Mouse (Mus musculus): ENCODE data around the gene Cnot6l. TPM values are rescaled to one million over a fixed set of nuclear protein-coding genes. Genes with fewer than 3 reads are reported as not detected.

The Cnot6l gene
- polyA plus RNA-seq, 1 experiment from 2014 or later, result 12.0 TPM

DNA sequence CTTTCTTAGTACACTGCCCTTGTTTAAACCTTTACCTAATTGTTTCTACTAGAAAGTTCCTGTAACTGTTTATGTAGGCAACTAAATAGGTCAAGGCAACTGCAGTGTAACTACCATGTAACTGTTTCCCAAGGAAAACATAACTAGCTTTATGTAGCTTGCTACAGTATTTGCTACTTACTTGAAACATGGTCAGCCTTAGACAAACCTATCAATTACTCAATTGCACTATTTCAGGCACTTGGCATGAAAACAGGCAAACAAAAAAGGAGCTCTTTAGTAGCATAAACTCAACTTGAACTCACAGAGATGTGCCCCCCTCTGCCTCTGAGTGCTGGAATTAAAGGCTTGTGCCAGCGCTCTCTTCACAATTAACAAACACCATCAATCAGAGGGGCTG, 37.1 kb downstream of the Cnot6l start:
- WGBS, result 93% methylated on average over 1 of the region's 1 CpGs
- H3K4me2 ChIP-seq (ENCODE audit: low read depth), result no peak overlapping the region
- no peak for ATAC-seq (ENCODE audit: insufficient read depth, low FRiP score, low TSS enrichment)
- H3K9ac ChIP-seq (ENCODE audit: low read length), result no peak overlapping the region
- H3K9me3 ChIP-seq (ENCODE audit: control insufficient read depth, low read length), result no peaks in the 10 kb centered on the region
- H3K27me3 ChIP-seq (ENCODE audit: control insufficient read depth, insufficient read depth, low read length), result no peaks in the 10 kb centered on the region
- no peaks in the 10 kb centered on the region for H3K36me3 ChIP-seq (ENCODE audit: control insufficient read depth, insufficient read depth, low read length)
- no peak for DNase-seq (ENCODE audit: low spot score)
- no peak overlapping the region for H3K27ac ChIP-seq (ENCODE audit: low read depth, low read length)
- H3K4me3 ChIP-seq (ENCODE audit: low read depth, low read length), result no peak overlapping the region
- H3K4me1 ChIP-seq (ENCODE audit: control insufficient read depth, insufficient read depth, low read length), result no peaks in the 10 kb centered on the region

DNA sequence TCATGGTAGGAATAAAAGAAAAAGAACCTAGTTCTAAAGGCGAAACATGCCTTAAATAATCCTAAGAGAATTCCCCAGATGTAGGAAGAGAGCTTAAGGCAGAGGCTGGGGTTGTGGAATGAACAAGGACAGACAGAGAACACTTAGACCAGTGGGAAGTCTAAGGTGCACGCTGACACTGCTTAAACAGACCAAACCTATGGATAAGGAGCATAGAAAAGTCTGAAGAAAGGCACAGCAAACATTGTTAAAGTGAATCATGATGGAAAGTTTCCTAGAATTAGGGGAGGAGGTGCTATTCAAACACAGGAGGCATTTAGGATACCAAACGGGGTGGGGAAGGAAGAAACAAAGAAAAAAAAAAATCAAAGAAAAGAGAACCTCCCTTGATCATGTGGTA, 49.0 kb downstream of the Cnot6l start:
- H3K4me1 ChIP-seq (ENCODE audit: control insufficient read depth, insufficient read depth, low read length), result no peaks in the 10 kb centered on the region
- WGBS, result 93% methylated on average over 3 of the region's 3 CpGs
- no peaks in the 10 kb centered on the region for H3K36me3 ChIP-seq (ENCODE audit: control insufficient read depth, insufficient read depth, low read length)
- ATAC-seq (ENCODE audit: insufficient read depth, low FRiP score, low TSS enrichment), result no peak
- H3K4me3 ChIP-seq (ENCODE audit: low read depth, low read length), result no peak overlapping the region
- H3K27me3 ChIP-seq (ENCODE audit: control insufficient read depth, insufficient read depth, low read length), result no peaks in the 10 kb centered on the region
- no peak overlapping the region for H3K27ac ChIP-seq (ENCODE audit: low read depth, low read length)
- H3K9ac ChIP-seq (ENCODE audit: low read length), result no peak overlapping the region
- H3K9me3 ChIP-seq (ENCODE audit: control insufficient read depth, low read length), result no peaks in the 10 kb centered on the region
- DNase-seq (ENCODE audit: low spot score), result no peak
- H3K4me2 ChIP-seq (ENCODE audit: low read depth), result no peak overlapping the region

DNA sequence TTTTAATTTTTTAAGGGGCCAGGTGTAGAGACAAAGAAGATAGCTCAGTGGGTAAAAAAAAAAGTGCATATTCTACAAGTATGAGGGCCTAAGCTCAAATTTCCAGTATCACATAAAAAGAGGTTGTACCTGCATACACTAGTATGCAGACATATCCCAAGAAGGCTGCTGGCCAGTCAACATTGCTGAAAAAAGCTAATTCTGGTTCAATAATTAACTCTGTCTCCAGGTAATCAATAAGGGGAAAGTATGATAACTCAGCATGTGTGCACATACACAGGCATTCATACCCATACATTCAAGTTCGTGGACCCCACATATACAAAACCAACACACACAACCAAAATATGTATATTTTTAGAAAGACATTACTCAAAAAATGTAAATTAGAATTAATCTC, 59.3 kb downstream of the Cnot6l start:
- no peak for DNase-seq (ENCODE audit: low spot score)
- no peak overlapping the region for H3K9ac ChIP-seq (ENCODE audit: low read length)
- no peaks in the 10 kb centered on the region for H3K9me3 ChIP-seq (ENCODE audit: control insufficient read depth, low read length)
- no peaks in the 10 kb centered on the region for H3K36me3 ChIP-seq (ENCODE audit: control insufficient read depth, insufficient read depth, low read length)
- H3K4me1 ChIP-seq (ENCODE audit: control insufficient read depth, insufficient read depth, low read length), result no peaks in the 10 kb centered on the region
- no peak overlapping the region for H3K4me3 ChIP-seq (ENCODE audit: low read depth, low read length)
- no peaks in the 10 kb centered on the region for H3K27me3 ChIP-seq (ENCODE audit: control insufficient read depth, insufficient read depth, low read length)
- no peak for ATAC-seq (ENCODE audit: insufficient read depth, low FRiP score, low TSS enrichment)
- WGBS, result 100% methylated on average over 1 of the region's 1 CpGs
- no peak overlapping the region for H3K27ac ChIP-seq (ENCODE audit: low read depth, low read length)
- no peak overlapping the region for H3K4me2 ChIP-seq (ENCODE audit: low read depth)

DNA sequence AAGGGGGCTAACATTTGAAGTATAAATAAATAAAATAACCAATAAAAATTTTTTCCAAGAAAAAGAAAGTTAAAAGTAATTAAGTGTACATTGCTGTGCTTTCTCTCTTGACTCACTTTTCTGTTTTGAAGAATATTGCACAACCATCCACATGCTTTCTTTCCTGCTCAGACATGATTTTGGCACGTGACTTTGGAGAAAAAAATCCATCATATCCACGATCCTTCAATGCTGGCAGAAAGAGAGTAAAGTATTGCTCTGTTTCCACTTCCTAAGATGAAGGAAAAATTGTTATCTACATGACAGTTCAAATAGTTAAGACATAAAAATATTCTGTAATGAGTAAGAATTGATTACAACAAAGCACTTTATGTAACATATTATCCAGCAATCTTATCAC, 72.5 kb downstream of the Cnot6l start:
- 89% methylated on average over 2 of the region's 2 CpGs for WGBS
- H3K9ac ChIP-seq (ENCODE audit: low read length), result no peak overlapping the region
- no peaks in the 10 kb centered on the region for H3K4me1 ChIP-seq (ENCODE audit: control insufficient read depth, insufficient read depth, low read length)
- no peak overlapping the region for H3K27ac ChIP-seq (ENCODE audit: low read depth, low read length)
- H3K9me3 ChIP-seq (ENCODE audit: control insufficient read depth, low read length), result no peaks in the 10 kb centered on the region
- H3K36me3 ChIP-seq (ENCODE audit: control insufficient read depth, insufficient read depth, low read length), result no peaks in the 10 kb centered on the region
- no peaks in the 10 kb centered on the region for H3K27me3 ChIP-seq (ENCODE audit: control insufficient read depth, insufficient read depth, low read length)
- no peak for ATAC-seq (ENCODE audit: insufficient read depth, low FRiP score, low TSS enrichment)
- DNase-seq (ENCODE audit: low spot score), result no peak
- H3K4me2 ChIP-seq (ENCODE audit: low read depth), result no peak overlapping the region
- no peak overlapping the region for H3K4me3 ChIP-seq (ENCODE audit: low read depth, low read length)

DNA sequence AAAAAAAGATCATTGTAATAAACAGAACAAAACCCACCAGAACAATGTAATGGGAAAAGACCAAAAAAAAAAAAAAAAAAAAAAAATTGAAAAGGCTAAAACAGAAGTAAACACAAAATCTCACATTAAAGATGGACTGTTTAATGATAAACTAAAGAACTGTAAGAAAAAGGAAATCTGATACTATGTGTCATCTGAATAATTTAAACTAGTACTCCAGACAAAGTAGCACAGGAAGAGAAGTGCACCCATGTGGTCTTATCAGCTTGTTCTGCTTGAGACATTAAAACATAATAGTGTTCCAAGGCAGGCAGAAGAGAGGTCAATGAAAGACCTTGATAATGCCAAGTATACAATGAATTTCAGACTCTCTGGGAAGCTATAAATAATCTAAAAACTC, 78.6 kb downstream of the Cnot6l start:
- H3K27me3 ChIP-seq (ENCODE audit: control insufficient read depth, insufficient read depth, low read length), result no peaks in the 10 kb centered on the region
- H3K4me3 ChIP-seq (ENCODE audit: low read depth, low read length), result no peak overlapping the region
- no peak overlapping the region for H3K9ac ChIP-seq (ENCODE audit: low read length)
- H3K36me3 ChIP-seq (ENCODE audit: control insufficient read depth, insufficient read depth, low read length), result 0 out of 2 replicates have a peak, but pooled peaks cover 2% of the 10 kb centered on the region
- ATAC-seq (ENCODE audit: insufficient read depth, low FRiP score, low TSS enrichment) (no peak), DNase-seq (ENCODE audit: low spot score) (no peak)
- no peaks in the 10 kb centered on the region for H3K9me3 ChIP-seq (ENCODE audit: control insufficient read depth, low read length)
- no peak overlapping the region for H3K4me2 ChIP-seq (ENCODE audit: low read depth)
- no peak overlapping the region for H3K27ac ChIP-seq (ENCODE audit: low read depth, low read length)
- no peaks in the 10 kb centered on the region for H3K4me1 ChIP-seq (ENCODE audit: control insufficient read depth, insufficient read depth, low read length)

DNA sequence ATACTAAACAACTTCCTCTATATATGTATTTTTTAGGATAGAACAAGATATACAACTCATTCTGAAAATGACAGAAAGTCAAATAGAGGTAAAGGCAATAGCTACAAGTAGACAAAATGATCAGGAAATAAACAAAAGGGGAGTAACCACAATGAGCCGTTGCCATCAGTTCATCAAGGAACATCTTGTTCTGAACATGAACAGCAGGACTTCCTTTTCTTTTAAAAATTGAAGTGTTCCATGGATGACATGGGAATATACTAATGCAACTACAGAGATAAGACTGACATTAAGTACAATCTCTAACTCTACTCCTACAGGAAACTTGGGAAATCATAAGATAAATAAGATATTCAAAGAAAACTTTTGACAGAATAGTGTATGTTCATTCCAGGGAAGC, 84.9 kb downstream of the Cnot6l start:
- no peak overlapping the region for H3K9ac ChIP-seq (ENCODE audit: low read length)
- H3K27me3 ChIP-seq (ENCODE audit: control insufficient read depth, insufficient read depth, low read length), result no peaks in the 10 kb centered on the region
- H3K9me3 ChIP-seq (ENCODE audit: control insufficient read depth, low read length), result no peaks in the 10 kb centered on the region
- H3K4me3 ChIP-seq (ENCODE audit: low read depth, low read length), result no peak overlapping the region
- WGBS, result 94% methylated on average over 1 of the region's 1 CpGs
- no peaks in the 10 kb centered on the region for H3K4me1 ChIP-seq (ENCODE audit: control insufficient read depth, insufficient read depth, low read length)
- DNase-seq (ENCODE audit: low spot score), result no peak
- no peak overlapping the region for H3K4me2 ChIP-seq (ENCODE audit: low read depth)
- no peak for ATAC-seq (ENCODE audit: insufficient read depth, low FRiP score, low TSS enrichment)
- no peak overlapping the region for H3K27ac ChIP-seq (ENCODE audit: low read depth, low read length)
- peaks cover 4% of the 10 kb centered on the region; the same call in 1 of the 2 replicates for H3K36me3 ChIP-seq (ENCODE audit: control insufficient read depth, insufficient read depth, low read length)

DNA sequence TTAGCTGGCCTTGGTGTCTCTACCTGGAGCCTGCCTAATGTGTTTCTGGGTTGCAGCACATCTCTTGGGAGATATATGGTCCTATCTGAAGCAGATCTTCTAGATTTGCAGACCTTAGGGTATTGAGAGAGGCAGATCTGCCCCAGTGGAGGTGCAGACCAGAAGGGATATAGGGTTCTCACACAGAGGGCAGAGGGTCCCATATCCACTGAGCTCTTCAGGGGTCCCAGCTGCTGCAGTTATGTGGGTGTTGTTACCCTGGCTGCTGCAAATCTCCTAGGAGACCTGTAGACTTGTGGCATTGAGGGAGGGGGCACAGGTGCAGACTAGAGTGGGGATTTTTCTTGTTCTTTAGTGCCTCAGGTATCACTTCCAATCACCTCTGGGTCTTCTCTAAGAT, 98.4 kb downstream of the Cnot6l start:
- H3K27ac ChIP-seq (ENCODE audit: low read depth, low read length), result no peak overlapping the region
- DNase-seq (ENCODE audit: low spot score) (no peak), ATAC-seq (ENCODE audit: insufficient read depth, low FRiP score, low TSS enrichment) (no peak)
- H3K9me3 ChIP-seq (ENCODE audit: control insufficient read depth, low read length), result no peaks in the 10 kb centered on the region
- H3K4me1 ChIP-seq (ENCODE audit: control insufficient read depth, insufficient read depth, low read length), result no peaks in the 10 kb centered on the region
- no peak overlapping the region for H3K9ac ChIP-seq (ENCODE audit: low read length)
- H3K4me3 ChIP-seq (ENCODE audit: low read depth, low read length), result no peak overlapping the region
- H3K36me3 ChIP-seq (ENCODE audit: control insufficient read depth, insufficient read depth, low read length), result no peaks in the 10 kb centered on the region
- no peak overlapping the region for H3K4me2 ChIP-seq (ENCODE audit: low read depth)
- no peaks in the 10 kb centered on the region for H3K27me3 ChIP-seq (ENCODE audit: control insufficient read depth, insufficient read depth, low read length)

DNA sequence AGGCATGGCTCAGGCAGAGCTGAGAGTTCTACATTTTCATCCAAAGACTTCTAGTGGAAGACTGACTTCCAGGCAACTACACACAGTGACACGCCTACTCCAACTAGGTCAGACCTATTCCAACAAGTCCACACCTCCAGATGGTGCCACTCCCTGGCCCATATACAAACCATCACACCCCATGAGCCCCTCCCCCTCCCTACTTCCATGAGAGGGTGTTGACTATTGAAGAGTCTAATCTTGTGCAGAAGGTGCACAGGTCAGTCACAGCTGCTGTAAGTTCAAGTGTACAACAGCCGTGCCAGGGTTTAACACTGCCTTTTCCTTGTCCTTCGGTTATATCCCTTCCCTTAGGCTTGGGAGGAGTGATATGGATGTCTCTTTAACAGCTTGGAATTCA, 121.5 kb downstream of the Cnot6l start:
- Histone ChIP-seq H3K27me3 (ENCODE audit: control insufficient read depth, insufficient read depth, low read length) (no peaks in the 10 kb centered on the region), H3K4me2 (ENCODE audit: low read depth) (no peak overlapping the region), H3K36me3 (ENCODE audit: control insufficient read depth, insufficient read depth, low read length) (no peaks in the 10 kb centered on the region), H3K27ac (ENCODE audit: low read depth, low read length) (no peak overlapping the region), H3K4me3 (ENCODE audit: low read depth, low read length) (no peak overlapping the region), H3K4me1 (ENCODE audit: control insufficient read depth, insufficient read depth, low read length) (0 out of 2 replicates have a peak, but pooled peaks cover 4% of the 10 kb centered on the region), H3K9ac (ENCODE audit: low read length) (no peak overlapping the region), H3K9me3 (ENCODE audit: control insufficient read depth, low read length) (no peaks in the 10 kb centered on the region)
- no peak for ATAC-seq (ENCODE audit: insufficient read depth, low FRiP score, low TSS enrichment)
- 89% methylated on average over 3 of the region's 3 CpGs for WGBS
- DNase-seq (ENCODE audit: low spot score), result no peak

DNA sequence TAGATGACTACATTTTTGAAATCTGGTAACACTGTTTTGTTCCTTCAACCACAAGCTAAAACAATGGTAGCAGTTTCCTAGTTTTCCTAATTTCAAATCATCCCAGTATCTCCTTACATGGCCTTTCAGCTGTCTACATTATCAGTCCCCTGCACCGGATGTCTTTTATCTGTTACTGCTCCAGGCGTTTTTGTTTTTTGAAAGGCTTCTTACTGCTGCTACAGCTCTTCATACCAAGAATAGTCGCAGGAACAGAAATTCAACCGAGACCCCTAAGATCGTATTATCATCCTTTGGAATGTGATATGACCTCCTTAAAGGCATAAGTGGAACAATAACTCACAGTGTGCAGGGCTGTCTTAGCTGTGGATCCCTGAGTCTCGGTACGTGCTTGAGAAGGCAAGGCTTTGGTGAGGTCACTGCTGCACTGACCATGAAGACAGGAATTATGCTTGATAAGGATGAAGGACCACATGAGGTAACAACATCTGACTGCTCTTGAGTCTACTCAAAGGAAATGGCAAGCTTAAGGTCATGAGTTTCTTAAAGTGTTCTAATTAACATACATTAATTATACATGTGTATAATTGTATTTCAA, 122.4 kb downstream of the Cnot6l start:
- Histone ChIP-seq H3K4me1 (ENCODE audit: control insufficient read depth, insufficient read depth, low read length) (0 out of 2 replicates have a peak, but pooled peaks cover 5% of the 10 kb centered on the region), H3K9me3 (ENCODE audit: control insufficient read depth, low read length) (no peaks in the 10 kb centered on the region), H3K36me3 (ENCODE audit: control insufficient read depth, insufficient read depth, low read length) (no peaks in the 10 kb centered on the region), H3K27me3 (ENCODE audit: control insufficient read depth, insufficient read depth, low read length) (no peaks in the 10 kb centered on the region), H3K4me2 (ENCODE audit: low read depth) (no peak overlapping the region), H3K27ac (ENCODE audit: low read depth, low read length) (no peak overlapping the region), H3K9ac (ENCODE audit: low read length) (no peak overlapping the region), H3K4me3 (ENCODE audit: low read depth, low read length) (no peak overlapping the region)
- WGBS, result 82% methylated on average over 7 of the region's 7 CpGs
- DNase-seq (ENCODE audit: low spot score) (no peak), ATAC-seq (ENCODE audit: insufficient read depth, low FRiP score, low TSS enrichment) (no peak)
